Mouse (Mus musculus) ES-Bruce4 (cell line): ENCODE measurements around the gene Slc4a3. TPM values are rescaled to one million over a fixed set of nuclear protein-coding genes. Genes with fewer than 3 reads are reported as not detected.

Source experiments
- H3K27ac ChIP-seq: 2 replicates; pipeline ENCODE4 v1.5.1; 2012; ENCODE audit warnings: low read length, inconsistent platforms; ENCODE audit not compliant: insufficient read depth
- H3K27me3 ChIP-seq: 2 replicates; pipeline ENCODE4 v1.6.1; 2012; ENCODE audit warnings: mild to moderate bottlenecking, low read length, inconsistent platforms; ENCODE audit not compliant: control insufficient read depth, poor library complexity, insufficient read depth, severe bottlenecking
- H3K36me3 ChIP-seq: 2 replicates; pipeline ENCODE4 v1.6.1; 2012; ENCODE audit warnings: inconsistent platforms, mild to moderate bottlenecking, low read length, moderate library complexity; ENCODE audit not compliant: control insufficient read depth, poor library complexity, insufficient read depth, severe bottlenecking
- H3K4me1 ChIP-seq: one replicate; pipeline ENCODE4 v1.8.1; 2011; ENCODE audit warnings: low read length; ENCODE audit not compliant: control insufficient read depth, insufficient read depth
- H3K4me3 ChIP-seq: 2 replicates; pipeline ENCODE4 v1.5.1; 2011; ENCODE audit warnings: low read depth, mild to moderate bottlenecking, low read length
- H3K9ac ChIP-seq: 2 replicates; pipeline ENCODE4 v1.6.1; 2012; ENCODE audit warnings: low read depth, mild to moderate bottlenecking, inconsistent platforms; ENCODE audit not compliant: poor library complexity, severe bottlenecking
- H3K9me3 ChIP-seq: replicated peaks from 2 replicates; pipeline ENCODE4 v1.6.1; 2012; ENCODE audit warnings: mild to moderate bottlenecking, low read length, inconsistent platforms; ENCODE audit not compliant: control insufficient read depth, poor library complexity, insufficient read depth, severe bottlenecking
- CTCF ChIP-seq: IDR thresholded peaks from one replicate; pipeline ENCODE4 v1.8.1; 2011; ENCODE audit warnings: low read depth, low read length
- EP300 ChIP-seq: IDR thresholded peaks from 2 replicates; pipeline ENCODE4 v1.6.1; 2011; ENCODE audit warnings: low read depth, low read length; ENCODE audit not compliant: insufficient read depth
- POLR2A ChIP-seq: IDR thresholded peaks from one replicate; pipeline ENCODE4 v1.8.1; 2011; ENCODE audit warnings: low read length; ENCODE audit not compliant: insufficient read depth
- polyA plus RNA-seq: library from polyadenylated mRNA; stranded (reverse); fragments of >200 nt; gene quantifications from 2 replicates; pipeline ENCODE4 v1.2.4, GENCODE M21; 2011; ENCODE audit warnings: low read depth; ENCODE audit not compliant: missing spikeins, insufficient read depth, insufficient read length

The Slc4a3 gene
- polyA plus RNA-seq, 1 experiment, result 6.6 TPM

GRCm38 (mm10) chr1:75610553-75610952 is 64.5 kb downstream of the Slc4a3 start:
- Histone ChIP-seq H3K4me3 (no peak overlapping the region), H3K27me3 (no peaks in the 10 kb centered on the region), H3K9me3 (no peaks in the 10 kb centered on the region), H3K9ac (no peak overlapping the region), H3K4me1 (peaks cover 6% of the 10 kb centered on the region), H3K36me3 (no peaks in the 10 kb centered on the region), H3K27ac (no peak overlapping the region)
- TF ChIP-seq CTCF (no peak), POLR2A (no peak), EP300 (no peak)

Other genes starting within 250 kb of the Slc4a3 start
- 104 and 105 TPM in 2 replicates for gene Dnpep, start 228.3 kb upstream of the Slc4a3 start, polyA plus RNA-seq
- 18.2 and 23.3 TPM in 2 replicates for gene Des, start 185.9 kb upstream of the Slc4a3 start, polyA plus RNA-seq
- gene Speg, start 171.0 kb upstream of the Slc4a3 start, polyA plus RNA-seq, result 18.0 and 19.8 TPM in 2 replicates
- 35.2 and 36.5 TPM in 2 replicates for gene Gmppa, start 110.3 kb upstream of the Slc4a3 start, polyA plus RNA-seq
- not detected in 2 replicates for gene Asic4, start 95.8 kb upstream of the Slc4a3 start, polyA plus RNA-seq
- 13.3 and 15.1 TPM in 2 replicates for gene Chpf, start 67.0 kb upstream of the Slc4a3 start, polyA plus RNA-seq
- gene Tmem198, start 66.7 kb upstream of the Slc4a3 start, polyA plus RNA-seq, result 0.27 and 0.53 TPM in 2 replicates
- 32.6 and 32.9 TPM in 2 replicates for gene Obsl1, start 39.8 kb upstream of the Slc4a3 start, polyA plus RNA-seq
- gene Inha, start 39.2 kb upstream of the Slc4a3 start, polyA plus RNA-seq, result 1.9 and 2.4 TPM in 2 replicates
- 18.8 and 22.7 TPM in 2 replicates for gene Stk11ip, start 24.7 kb upstream of the Slc4a3 start, polyA plus RNA-seq